Mouse (Mus musculus) C2C12 (cell line): ENCODE measurements at regions not wholly inside any gene's neighbourhood (a gene's known extent, or its start where the extent isn't known, plus 50 kb on each side); places are given as distances from the start of the nearest gene placed in this dataset.

Experiments
- CEBPB ChIP-seq: IDR thresholded peaks from one replicate; pipeline ENCODE4 v1.6.1; 2011; ENCODE audit warnings: low read depth, mild to moderate bottlenecking, control low read depth, moderate library complexity
- CTCF ChIP-seq: IDR thresholded peaks from one replicate; pipeline ENCODE4 v1.5.1; 2011; ENCODE audit not compliant: control insufficient read depth, insufficient read depth, insufficient read length
- FOSL1 ChIP-seq: IDR thresholded peaks from one replicate; pipeline ENCODE4 v1.8.0; 2011; ENCODE audit warnings: mild to moderate bottlenecking, low read length; ENCODE audit not compliant: poor library complexity, insufficient read depth, severe bottlenecking
- MAX ChIP-seq: IDR thresholded peaks from one replicate; pipeline ENCODE4 v1.6.1; 2011; ENCODE audit warnings: mild to moderate bottlenecking, control low read depth
- MYOD1 ChIP-seq: IDR thresholded peaks from one replicate; pipeline ENCODE4 v1.6.1; 2011; ENCODE audit warnings: low read depth; ENCODE audit not compliant: control insufficient read depth, insufficient read length
- MYOG ChIP-seq: IDR thresholded peaks from one replicate; pipeline ENCODE4 v1.6.1; 2011; ENCODE audit not compliant: control insufficient read depth, insufficient read length; ENCODE audit errors: extremely low read depth
- USF1 ChIP-seq: IDR thresholded peaks from one replicate; pipeline ENCODE4 v1.6.1; 2011; ENCODE audit warnings: low read depth, mild to moderate bottlenecking, control low read depth, moderate library complexity

DNA sequence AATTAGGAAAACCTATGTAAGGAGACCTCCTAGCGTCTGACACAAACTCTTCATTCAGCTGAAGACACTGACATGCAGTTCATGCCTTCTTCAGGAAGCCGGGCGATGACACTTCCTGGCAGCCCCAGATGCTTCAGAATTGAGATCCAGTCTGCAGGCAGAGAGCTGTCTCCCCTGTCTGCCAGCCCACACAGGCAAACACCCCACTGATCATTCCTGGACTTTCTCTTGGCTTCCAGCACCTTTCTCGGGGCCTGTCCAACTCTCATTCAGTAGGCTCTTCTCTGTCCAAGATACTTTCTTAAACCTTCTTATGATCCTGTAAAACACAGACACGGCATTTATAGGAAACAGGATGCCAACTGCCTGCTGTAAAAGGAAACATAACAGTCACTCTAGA lies 50.0 kb upstream of the Adamts16 start:
- TF ChIP-seq CTCF (no peak), MAX (no peak), CEBPB (no peak), FOSL1 (no peak), MYOD1 (no peak), USF1 (no peak), MYOG (no peak)
